Mouse (Mus musculus) hematopoietic stem cell, adult 5-6 weeks (primary cell): Measurements from ENCODE around the gene Ccdc146. TPM values are rescaled to one million over a fixed set of nuclear protein-coding genes. Genes with fewer than 3 reads are reported as not detected.
"Not testable (repeated sequence)": the region's sequence is repeated elsewhere in the genome, so short reads cannot be mapped to it uniquely, and the experiment has no call there.

Source experiments
- ATAC-seq, 2 experiments: fragments of 125-278 bp in 1 of 2; replicated peaks in 1 of 2; 2 replicates each; pipeline ENCODE4 v1.8.0; 2016 to 2017; ENCODE audit warnings: inconsistent platforms in 2 of 2, mild to moderate bottlenecking in 2 of 2, moderate number of reproducible peaks in 2 of 2, low read depth in 1 of 2, moderate TSS enrichment in 1 of 2; ENCODE audit not compliant: low FRiP score in 2 of 2, poor library complexity in 2 of 2, severe bottlenecking in 2 of 2, insufficient read depth in 1 of 2, low TSS enrichment in 1 of 2
- total RNA-seq: library from RNA; stranded (forward); fragments of 172-1452, 232-1000 nt; gene quantifications from 2 replicates; pipeline ENCODE4 v1.2.3, GENCODE M21; 2017

The Ccdc146 gene
- total RNA-seq, 1 experiment from 2014 or later, result not detected

- no peak; a peak in 1 of 4 replicates for ATAC-seq
Observed at GRCm38 (mm10) chr5:21366338-21367053, 58.0 kb downstream of the Ccdc146 start.

GRCm38 (mm10) chr5:21363343-21363742 lies 61.1 kb downstream of the Ccdc146 start:
- ATAC-seq, result no peak

- ATAC-seq, result no peak
Observed at GRCm38 (mm10) chr5:21358648-21359047, 65.8 kb downstream of the Ccdc146 start.

DNA sequence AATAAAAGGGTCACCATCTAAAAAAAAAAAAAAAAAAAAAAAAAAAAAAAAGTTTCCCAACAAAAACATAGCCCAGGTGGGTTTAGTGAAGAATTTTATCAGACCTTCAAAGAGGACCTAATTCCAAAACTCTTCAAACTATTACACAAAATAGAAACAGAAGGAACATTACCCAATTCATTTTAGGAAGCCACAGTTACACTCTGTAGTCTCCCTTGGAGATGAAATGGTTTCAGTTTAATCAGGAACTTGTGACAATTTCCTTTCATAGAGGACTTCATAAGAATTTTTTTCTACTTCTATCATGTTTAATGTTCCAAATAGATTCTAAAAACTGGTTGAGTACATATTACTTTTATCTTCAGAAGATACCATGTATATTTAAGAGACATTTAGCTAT lies 72.8 kb downstream of the Ccdc146 start:
- ATAC-seq, result no peak

- no peak for ATAC-seq
Observed at GRCm38 (mm10) chr5:21348366-21348765, 76.1 kb downstream of the Ccdc146 start.

DNA sequence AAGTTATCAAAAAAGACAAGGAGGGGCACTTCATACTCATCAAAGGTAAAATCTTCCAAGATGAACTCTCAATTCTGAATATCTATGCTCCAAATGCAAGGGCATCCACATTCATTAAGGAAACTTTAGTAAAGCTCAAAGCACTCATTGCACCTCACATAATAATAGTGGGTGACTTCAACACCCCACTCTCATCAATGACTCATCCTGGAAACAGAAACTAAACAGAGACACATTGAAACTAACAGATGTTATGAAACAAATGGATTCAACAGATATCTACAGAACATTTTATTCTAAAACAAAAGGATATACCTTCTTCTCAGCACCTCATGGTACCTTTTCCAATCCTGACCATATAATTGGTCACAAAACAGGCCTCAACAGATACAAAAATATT lies 82.2 kb downstream of the Ccdc146 start:
- ATAC-seq, result not testable (repeated sequence)

- ATAC-seq, result peak; percentile 85 to 90
Observed at GRCm38 (mm10) chr5:21332119-21332518, 92.4 kb downstream of the Ccdc146 start.

DNA sequence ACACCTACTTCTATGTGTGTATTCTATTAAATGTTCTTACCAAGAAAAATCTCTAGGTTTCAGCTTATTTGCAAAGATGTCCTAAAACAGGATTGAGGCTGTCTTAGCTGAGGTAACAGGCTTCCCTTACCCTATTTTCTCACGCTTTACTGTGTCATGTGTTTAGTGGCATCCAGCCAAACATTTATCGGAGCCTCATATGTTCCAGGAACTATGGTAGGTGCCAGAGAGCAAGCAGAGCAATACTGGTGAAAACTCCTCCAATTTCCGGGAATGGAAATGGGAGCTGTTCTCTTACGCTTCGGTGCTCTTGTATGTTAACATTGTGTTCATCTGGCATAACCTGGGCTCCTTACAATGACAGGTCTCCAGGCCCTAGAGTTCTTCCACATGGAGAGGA lies 92.8 kb downstream of the Ccdc146 start:
- peak; percentile 33 to 37; a peak in 2 of 4 replicates for ATAC-seq

- ATAC-seq, result no peak
Observed at GRCm38 (mm10) chr5:21329672-21330665, 94.5 kb downstream of the Ccdc146 start.

GRCm38 (mm10) chr5:21328560-21328959 lies 95.9 kb downstream of the Ccdc146 start:
- no peak for ATAC-seq

DNA sequence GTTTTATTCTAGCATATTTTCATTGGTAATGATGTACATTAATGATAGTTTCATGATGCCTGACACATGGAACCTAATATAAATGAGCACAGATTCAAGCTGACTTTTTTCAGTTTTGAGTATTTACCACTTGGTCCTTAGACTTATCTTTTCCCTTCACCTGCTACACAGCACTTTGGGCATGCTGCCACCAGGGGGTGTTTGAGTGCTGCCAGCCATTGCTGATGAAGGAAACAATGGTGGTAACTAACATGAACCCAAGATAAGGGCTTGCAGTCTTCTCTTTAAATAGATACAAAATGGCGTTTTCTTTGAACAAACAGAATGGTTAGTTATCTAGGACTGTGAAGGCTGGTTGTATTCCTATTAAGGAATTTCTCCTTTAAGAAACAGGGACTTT lies 98.0 kb downstream of the Ccdc146 start:
- peak; percentile 90 to 95 for ATAC-seq

DNA sequence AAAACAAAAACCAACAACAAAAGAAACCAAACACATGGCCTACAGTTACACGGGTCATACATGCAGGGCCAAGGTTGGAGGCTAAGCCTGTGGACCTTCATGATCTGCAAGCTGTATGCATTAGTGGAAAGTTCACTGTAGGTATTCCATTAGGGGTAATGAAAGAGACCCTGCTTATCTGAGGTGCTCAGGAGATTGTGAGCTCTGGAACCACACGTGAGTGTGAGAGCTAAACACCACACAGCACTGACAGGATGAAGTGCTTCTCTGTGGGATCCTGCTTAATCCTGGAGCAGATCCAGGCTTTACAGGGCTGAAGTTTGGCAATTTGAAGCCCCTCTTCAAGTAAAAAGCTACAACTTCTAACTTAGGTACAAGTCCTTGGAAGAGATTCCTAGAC lies 104.3 kb downstream of the Ccdc146 start:
- ATAC-seq, result no peak

- no peak for ATAC-seq
Observed at GRCm38 (mm10) chr5:21314696-21315095, 109.8 kb downstream of the Ccdc146 start.

DNA sequence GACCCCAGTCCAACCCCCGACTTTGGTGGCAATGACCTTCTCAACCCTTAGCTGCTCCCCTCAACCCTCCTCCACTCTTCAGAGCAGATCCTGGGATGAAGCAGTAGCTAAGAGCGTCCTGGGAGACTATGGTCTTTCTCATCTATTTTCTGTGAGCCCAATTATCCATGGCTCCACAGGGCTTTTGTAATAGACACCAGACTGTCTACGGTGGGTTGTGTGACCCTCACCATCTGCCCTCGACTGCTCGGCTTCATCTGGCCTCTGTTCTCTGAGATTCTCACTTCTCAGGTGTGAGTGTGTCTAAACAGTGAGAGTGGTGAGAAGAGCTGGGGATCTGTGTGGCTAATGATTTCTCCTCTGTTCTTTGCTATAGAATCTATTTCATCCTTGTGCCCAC lies 117.3 kb downstream of the Ccdc146 start:
- ATAC-seq, result no peak

GRCm38 (mm10) chr5:21301011-21301410 lies 123.5 kb downstream of the Ccdc146 start:
- no peak for ATAC-seq

DNA sequence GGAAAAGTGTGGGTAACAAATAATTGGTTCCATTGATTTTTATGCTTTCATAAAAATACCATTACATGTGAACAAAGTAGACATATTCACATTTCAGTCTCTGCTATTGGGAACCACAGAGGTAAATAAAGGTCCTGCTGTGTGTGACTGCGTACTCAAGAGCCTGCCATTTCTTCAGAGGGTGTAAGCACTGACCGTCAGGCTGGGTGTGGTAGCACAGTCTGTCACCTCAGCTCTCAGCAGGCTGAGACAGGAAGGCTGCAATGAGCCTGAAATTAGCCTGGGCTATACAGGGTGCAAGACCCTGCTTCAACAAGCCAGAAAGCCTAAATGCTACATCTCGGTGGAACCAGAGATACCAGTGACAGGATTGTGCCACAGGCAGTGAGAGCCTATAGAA lies 124.4 kb downstream of the Ccdc146 start:
- ATAC-seq, result no peak

DNA sequence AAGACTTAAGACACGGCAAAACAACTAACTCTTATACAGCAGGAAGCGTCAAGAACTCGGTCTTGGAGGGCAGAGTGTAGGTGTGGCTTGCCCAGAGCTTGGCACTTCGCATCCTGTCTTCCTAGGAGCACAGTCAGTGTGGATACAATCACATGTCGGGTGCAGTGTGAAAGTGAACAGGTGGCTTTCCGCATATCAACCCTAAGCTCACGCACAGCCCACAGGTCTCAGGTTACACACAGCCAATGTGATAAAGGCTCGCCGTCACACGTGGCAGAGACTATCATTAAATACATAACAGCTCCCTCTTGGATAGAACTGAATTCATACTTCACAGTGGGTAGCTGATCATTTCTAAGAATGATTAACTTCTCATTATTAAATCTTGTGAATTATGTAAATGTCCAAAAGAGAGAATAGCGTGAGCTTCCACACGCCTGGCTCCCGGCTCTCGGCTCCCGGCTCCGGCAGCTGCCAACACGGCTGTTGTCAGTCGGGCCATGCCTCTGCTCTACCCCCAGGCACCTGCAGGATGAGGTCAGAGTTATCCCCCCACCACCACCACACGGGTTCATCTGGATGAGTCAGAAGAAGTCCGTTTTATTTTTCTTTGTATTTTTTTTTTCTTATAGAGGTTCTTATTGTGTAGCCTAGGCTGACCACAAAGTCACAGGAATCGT lies 125.3 kb downstream of the Ccdc146 start:
- ATAC-seq, result no peak

- ATAC-seq, result 0 out of 4 replicates have a peak, but pooled peaks have one; percentile 22 to 58
Observed at GRCm38 (mm10) chr5:21295683-21296082, 128.8 kb downstream of the Ccdc146 start.
